Mouse (Mus musculus): ENCODE measurements around the gene Stk24.

GRCm38 (mm10) chr14:121236736-121237135 lies 143.1 kb downstream of the Stk24 start:
- no peak for TF ChIP-seq CTCF (IDR thresholded peaks at IDR 0.05 in 2 of 3, conservative IDR thresholded peaks at IDR 0.05 in 1 of 3; ENCODE audit: control insufficient read depth in 1 of 3, insufficient read depth in 1 of 3, low read depth in 2 of 3, low read length in 3 of 3, poor library complexity in 1 of 3, severe bottlenecking in 1 of 3)
- TF ChIP-seq POLR2A (IDR thresholded peaks at IDR 0.05; ENCODE audit: control insufficient read depth in 1 of 2, insufficient read depth in 1 of 2, low read depth in 1 of 2, low read length in 2 of 2, poor library complexity in 1 of 2): no peak
- TF ChIP-seq ETS1 (IDR thresholded peaks at IDR 0.05; ENCODE audit: low read depth, low read length): no peak
- no peak for TF ChIP-seq USF1 (IDR thresholded peaks at IDR 0.05; ENCODE audit: low read depth, low read length)
- TF ChIP-seq GATA1 (IDR thresholded peaks at IDR 0.05; ENCODE audit: low read depth, low read length): no peak
- TF ChIP-seq MYC (IDR thresholded peaks at IDR 0.05; ENCODE audit: low read depth, low read length): no peak
- no peak for TF ChIP-seq EP300 (IDR thresholded peaks at IDR 0.05; ENCODE audit: low read depth in 1 of 2, low read length in 2 of 2)
- TF ChIP-seq MYB (IDR thresholded peaks at IDR 0.05; ENCODE audit: low read depth, low read length): no peak
- no peak for TF ChIP-seq UBTF (IDR thresholded peaks at IDR 0.05; ENCODE audit: borderline replicate concordance, insufficient read depth, low read depth, low read length)
- TF ChIP-seq ELF1 (IDR thresholded peaks at IDR 0.05; ENCODE audit: low read depth, low read length): no peak
- no peak for TF ChIP-seq MEF2A (IDR thresholded peaks at IDR 0.05; ENCODE audit: extremely low read depth, insufficient replicate concordance, low read depth, low read length, poor library complexity, severe bottlenecking)
- no peak for TF ChIP-seq MAX (IDR thresholded peaks at IDR 0.05; ENCODE audit: low read length)
- TF ChIP-seq HCFC1 (IDR thresholded peaks at IDR 0.05; ENCODE audit: low read depth, low read length): no peak
